Mouse (Mus musculus): ENCODE measurements around the gene Arhgap6.

GRCm38 (mm10) chrX:169325929-169326595, 531.2 kb downstream of the Arhgap6 start:
- TF ChIP-seq CTCF (IDR thresholded peaks at IDR 0.05; ENCODE audit: borderline replicate concordance, insufficient read depth, low read depth, low read length) (no peak), POLR2A (IDR thresholded peaks at IDR 0.05; ENCODE audit: borderline replicate concordance, insufficient read depth, low read length) (no peak)
